Mouse (Mus musculus): ENCODE measurements around the gene Zkscan1. TPM values are rescaled to one million over a fixed set of nuclear protein-coding genes. Genes with fewer than 3 reads are reported as not detected.

Gene Zkscan1
- 16.6 and 18.9 TPM in 2 replicates for polyA plus RNA-seq (2012; rRNA removed)

GRCm38 (mm10) chr5:138084996-138085395 is at the start of gene Zkscan1:
Gene Zkscan1, plus strand, starts transcription at chr5:138085084.

DNA sequence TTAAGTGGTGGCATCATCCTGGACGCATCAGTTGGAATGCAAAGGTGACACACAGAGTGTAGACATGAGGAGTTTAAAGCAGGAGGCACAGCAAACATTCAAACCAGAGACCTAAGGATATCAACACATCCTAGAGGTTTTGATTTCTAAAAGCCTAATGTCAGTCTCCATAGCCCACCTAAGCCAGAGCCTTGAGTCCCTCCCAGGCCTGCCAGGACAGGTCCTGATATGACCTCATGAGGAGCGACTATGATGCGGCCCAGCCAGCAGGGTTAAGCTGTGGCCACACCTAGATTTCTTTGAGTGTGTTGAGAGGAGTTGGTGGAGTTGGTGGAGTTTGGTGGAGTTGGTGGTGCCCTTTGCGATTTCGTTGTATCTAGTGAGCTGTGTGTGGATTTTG is 32.0 kb upstream of the Zkscan1 start, which contains the start of gene Smok3c:
Gene Smok3c (plus strand): TSS at position 301 of the 400 bp plus-strand sequence.

GRCm38 (mm10) chr5:138116255-138117198 is 31.6 kb downstream of the Zkscan1 start, which contains the start of gene Zscan21:
Gene Zscan21, plus strand, starts transcription at chr5:138116903.

DNA sequence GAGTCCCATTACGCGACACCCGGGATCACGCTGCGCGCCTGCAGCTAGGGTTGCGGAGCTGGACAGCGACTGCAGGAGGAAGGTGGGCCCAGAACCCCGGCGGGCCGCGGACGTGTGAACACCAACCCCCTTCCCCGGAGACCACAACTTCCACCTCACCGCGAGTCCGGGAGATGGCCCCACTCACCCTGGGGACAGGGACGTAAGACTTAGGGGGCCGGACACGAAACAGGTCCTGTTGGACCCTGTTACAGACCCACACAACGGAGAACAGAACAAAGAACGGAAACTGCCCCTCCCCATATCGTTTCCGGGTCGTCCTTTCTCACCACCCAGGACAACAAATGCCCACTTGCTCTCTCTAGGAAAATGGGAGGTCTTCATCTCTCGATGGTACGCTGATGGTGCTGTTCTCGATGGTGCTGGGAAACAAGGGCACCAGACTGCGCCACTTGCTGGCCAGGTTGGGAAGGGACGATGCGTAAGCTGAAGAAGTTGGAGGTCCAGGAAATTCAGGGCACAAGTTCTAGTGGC is 70.6 kb downstream of the Zkscan1 start, which contains the start of gene Zfp113:
Gene Zfp113 (minus strand): TSS at position 302 of the 534 bp plus-strand sequence.

Other genes starting within 250 kb of the Zkscan1 start
- 0.38 TPM in 2 replicates for gene Pilra, start 248.8 kb upstream of the Zkscan1 start, polyA plus RNA-seq (2012; rRNA removed)
- gene Pilrb1, start 227.0 kb upstream of the Zkscan1 start, polyA plus RNA-seq (2012; rRNA removed), result 0.09 and 0.10 TPM in 2 replicates
- 0.04 and 0.11 TPM in 2 replicates for gene Pilrb2, start 213.3 kb upstream of the Zkscan1 start, polyA plus RNA-seq (2012; rRNA removed)
- gene Cyp3a13, start 163.5 kb upstream of the Zkscan1 start, polyA plus RNA-seq (2012; rRNA removed), result 0.05 TPM in 1 of 2 replicates, not detected in the other
- gene Gjc3, start 122.0 kb upstream of the Zkscan1 start, polyA plus RNA-seq (2012; rRNA removed), result 0.38 and 0.71 TPM in 2 replicates
- not detected in 2 replicates for gene Azgp1, start 103.6 kb upstream of the Zkscan1 start, polyA plus RNA-seq (2012; rRNA removed)
- not detected in 2 replicates for gene Smok3a, start 63.8 kb upstream of the Zkscan1 start, polyA plus RNA-seq (2012; rRNA removed)
- not detected in 2 replicates for gene Smok3b, start 63.7 kb upstream of the Zkscan1 start, polyA plus RNA-seq (2012; rRNA removed)
- not detected in 2 replicates for gene Smok3c, start 31.9 kb upstream of the Zkscan1 start, polyA plus RNA-seq (2012; rRNA removed)
- gene Zscan21, start 31.8 kb downstream of the Zkscan1 start, polyA plus RNA-seq (2012; rRNA removed), result 66.8 and 74.4 TPM in 2 replicates
- 10.6 and 11.5 TPM in 2 replicates for gene Zfp113, start 70.7 kb downstream of the Zkscan1 start, polyA plus RNA-seq (2012; rRNA removed)
- gene Cops6, start 76.0 kb downstream of the Zkscan1 start, polyA plus RNA-seq (2012; rRNA removed), result 134 and 138 TPM in 2 replicates
- 67.2 TPM in 2 replicates for gene Ap4m1, start 86.9 kb downstream of the Zkscan1 start, polyA plus RNA-seq (2012; rRNA removed)
- gene Mcm7, start 87.3 kb downstream of the Zkscan1 start, polyA plus RNA-seq (2012; rRNA removed), result 156 and 192 TPM in 2 replicates
- gene Taf6, start 102.4 kb downstream of the Zkscan1 start, polyA plus RNA-seq (2012; rRNA removed), result 88.3 and 101 TPM in 2 replicates
- 32.2 and 35.5 TPM in 2 replicates for gene Cnpy4, start 102.4 kb downstream of the Zkscan1 start, polyA plus RNA-seq (2012; rRNA removed)
- 8.7 and 9.9 TPM in 2 replicates for gene Mblac1, start 109.2 kb downstream of the Zkscan1 start, polyA plus RNA-seq (2012; rRNA removed)
- 0.04 and 0.05 TPM in 2 replicates for gene Nxpe5, start 140.8 kb downstream of the Zkscan1 start, polyA plus RNA-seq (2012; rRNA removed)
- 136 and 141 TPM in 2 replicates for gene Lamtor4, start 170.4 kb downstream of the Zkscan1 start, polyA plus RNA-seq (2012; rRNA removed)
- 137 and 147 TPM in 2 replicates for gene BC037034, start 178.9 kb downstream of the Zkscan1 start, polyA plus RNA-seq (2012; rRNA removed)
- gene Gal3st4, start 187.8 kb downstream of the Zkscan1 start, polyA plus RNA-seq (2012; rRNA removed), result 0.70 and 0.85 TPM in 2 replicates
- 0.50 and 0.59 TPM in 2 replicates for gene Gm43720, start 194.9 kb downstream of the Zkscan1 start, polyA plus RNA-seq (2012; rRNA removed)
- 623 and 676 TPM in 2 replicates for gene Gpc2, start 194.9 kb downstream of the Zkscan1 start, polyA plus RNA-seq (2012; rRNA removed)
- 19.5 and 20.7 TPM in 2 replicates for gene Stag3, start 195.2 kb downstream of the Zkscan1 start, polyA plus RNA-seq (2012; rRNA removed)

Measured in central nervous system, embryonic 14 days (tissue).